Mouse (Mus musculus): ENCODE measurements at regions not wholly inside any gene's neighbourhood (a gene's known extent, or its start where the extent isn't known, plus 50 kb on each side); places are given as distances from the start of the nearest gene placed in this dataset.

- Histone ChIP-seq H3K36me3 (ENCODE audit: insufficient read depth, low read length) (no peaks in the 10 kb centered on the region), H3K27me3 (ENCODE audit: insufficient read depth, low read length) (no peaks in the 10 kb centered on the region), H3K9me3 (ENCODE audit: low read length) (no peaks in the 10 kb centered on the region), H3K4me1 (ENCODE audit: insufficient read depth, low read length) (no peaks in the 10 kb centered on the region), H3K9ac (replicated peaks; ENCODE audit: low read length) (no peak overlapping the region), H3K27ac (no peak overlapping the region), H3K4me2 (ENCODE audit: low read depth, low read length) (no peak overlapping the region), H3K4me3 (ENCODE audit: low read length) (no peak overlapping the region)
- no peak for TF ChIP-seq CTCF (IDR thresholded peaks at IDR 0.05; ENCODE audit: low read depth)
- no peak for DNase-seq (ENCODE audit: low spot score)
- no peak for ATAC-seq
Observed at GRCm38 (mm10) chr12:15986351-15986750, 169.6 kb upstream of the Trib2 start.

DNA sequence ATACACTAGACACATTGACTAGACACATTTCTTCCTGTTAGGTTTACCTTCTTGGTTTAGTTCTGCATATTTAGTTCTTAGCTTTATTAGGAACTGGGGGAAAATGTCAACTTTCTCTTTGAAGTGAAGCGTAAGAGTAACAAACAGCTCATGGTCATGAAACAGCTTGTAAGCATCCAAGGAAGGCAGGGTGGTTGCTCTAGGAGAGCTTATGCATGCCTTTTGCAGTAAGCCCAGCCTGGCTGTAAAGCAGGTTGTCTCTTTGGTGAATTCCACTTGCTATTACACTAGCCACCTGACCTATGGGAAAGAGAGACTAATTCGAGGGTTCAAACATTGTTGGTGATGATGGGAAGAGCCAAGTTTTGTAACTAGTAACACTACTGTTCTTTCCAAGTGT is 168.9 kb upstream of the Trib2 start:
- Histone ChIP-seq H3K36me3 (ENCODE audit: insufficient read depth, low read length) (no peaks in the 10 kb centered on the region), H3K9ac (replicated peaks; ENCODE audit: low read length) (no peak overlapping the region), H3K27ac (no peak overlapping the region), H3K4me1 (ENCODE audit: insufficient read depth, low read length) (no peaks in the 10 kb centered on the region), H3K4me2 (ENCODE audit: low read depth, low read length) (no peak overlapping the region), H3K4me3 (ENCODE audit: low read length) (no peak overlapping the region), H3K9me3 (ENCODE audit: low read length) (no peaks in the 10 kb centered on the region), H3K27me3 (ENCODE audit: insufficient read depth, low read length) (no peaks in the 10 kb centered on the region)
- DNase-seq (ENCODE audit: low spot score): no peak
- no peak for TF ChIP-seq CTCF (IDR thresholded peaks at IDR 0.05; ENCODE audit: low read depth)
- 88% methylated on average over 2 of the region's 2 CpGs for WGBS
- ATAC-seq: no peak

- ATAC-seq (no peak), DNase-seq (ENCODE audit: low spot score) (no peak)
- Histone ChIP-seq H3K4me1 (ENCODE audit: insufficient read depth, low read length) (no peaks in the 10 kb centered on the region), H3K9me3 (ENCODE audit: low read length) (no peaks in the 10 kb centered on the region), H3K27ac (no peak overlapping the region), H3K9ac (replicated peaks; ENCODE audit: low read length) (no peak overlapping the region), H3K4me2 (ENCODE audit: low read depth, low read length) (no peak overlapping the region), H3K4me3 (ENCODE audit: low read length) (no peak overlapping the region), H3K27me3 (ENCODE audit: insufficient read depth, low read length) (no peaks in the 10 kb centered on the region), H3K36me3 (ENCODE audit: insufficient read depth, low read length) (no peaks in the 10 kb centered on the region)
- TF ChIP-seq CTCF (IDR thresholded peaks at IDR 0.05; ENCODE audit: low read depth): no peak
- 83% methylated on average over 11 of the region's 11 CpGs for WGBS
Observed at GRCm38 (mm10) chr12:15983591-15984300, 167.0 kb upstream of the Trib2 start.

DNA sequence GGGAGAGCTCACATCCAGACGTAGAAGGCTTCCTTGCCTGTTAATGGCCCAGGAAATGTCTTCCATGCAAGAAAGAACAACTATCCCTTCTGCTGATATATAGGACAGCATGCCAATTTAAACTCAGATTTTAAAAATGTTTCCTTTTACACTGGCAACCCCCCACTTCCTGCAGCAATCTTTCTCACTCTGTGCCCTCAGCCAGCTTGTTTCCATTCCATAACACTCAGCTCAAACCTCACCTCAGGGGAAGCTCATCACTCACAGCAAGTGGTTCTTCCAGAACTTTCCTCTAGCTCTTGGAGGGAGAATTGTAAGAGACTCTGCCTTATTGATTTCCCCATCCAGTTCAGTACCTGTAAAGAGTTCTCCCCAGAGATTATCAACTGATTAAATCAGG is 165.0 kb upstream of the Trib2 start:
- no peak overlapping the region for H3K4me3 ChIP-seq (ENCODE audit: low read length)
- no peak overlapping the region for H3K9ac ChIP-seq (replicated peaks; ENCODE audit: low read length)
- H3K9me3 ChIP-seq (ENCODE audit: low read length): no peaks in the 10 kb centered on the region
- no peak for TF ChIP-seq CTCF (IDR thresholded peaks at IDR 0.05; ENCODE audit: low read depth)
- no peaks in the 10 kb centered on the region for H3K36me3 ChIP-seq (ENCODE audit: insufficient read depth, low read length)
- no peak for ATAC-seq
- H3K27me3 ChIP-seq (ENCODE audit: insufficient read depth, low read length): no peaks in the 10 kb centered on the region
- H3K27ac ChIP-seq: no peak overlapping the region
- no peak for DNase-seq (ENCODE audit: low spot score)
- no peak overlapping the region for H3K4me2 ChIP-seq (ENCODE audit: low read depth, low read length)
- H3K4me1 ChIP-seq (ENCODE audit: insufficient read depth, low read length): no peaks in the 10 kb centered on the region
- 33% methylated on average over 1 of the region's 1 CpGs for WGBS

DNA sequence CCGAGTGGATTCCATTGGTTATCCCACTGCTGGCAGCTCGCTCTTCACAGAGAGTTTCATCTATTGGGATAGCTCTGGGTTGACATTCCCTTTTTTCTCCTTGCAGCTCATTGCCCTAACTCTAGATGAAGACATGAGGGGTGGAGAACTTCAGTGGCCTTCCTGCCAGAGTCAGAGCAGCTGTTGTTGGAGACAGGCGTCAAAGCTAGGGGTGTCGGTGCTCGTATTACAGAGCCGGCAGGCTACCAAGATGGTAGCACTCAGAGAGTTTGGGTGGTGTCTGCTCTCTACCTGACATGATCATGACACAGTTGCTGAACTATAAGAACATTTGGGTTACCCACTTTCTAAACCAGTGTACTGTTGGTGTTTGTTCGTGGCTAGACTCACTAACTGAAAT is 162.5 kb upstream of the Trib2 start:
- TF ChIP-seq CTCF (IDR thresholded peaks at IDR 0.05; ENCODE audit: low read depth): no peak
- ATAC-seq (no peak), DNase-seq (ENCODE audit: low spot score) (no peak)
- Histone ChIP-seq H3K27ac (no peak overlapping the region), H3K4me3 (ENCODE audit: low read length) (no peak overlapping the region), H3K4me1 (ENCODE audit: insufficient read depth, low read length) (no peaks in the 10 kb centered on the region), H3K9ac (replicated peaks; ENCODE audit: low read length) (no peak overlapping the region), H3K27me3 (ENCODE audit: insufficient read depth, low read length) (no peaks in the 10 kb centered on the region), H3K4me2 (ENCODE audit: low read depth, low read length) (no peak overlapping the region), H3K9me3 (ENCODE audit: low read length) (no peaks in the 10 kb centered on the region), H3K36me3 (ENCODE audit: insufficient read depth, low read length) (no peaks in the 10 kb centered on the region)
- 96% methylated on average over 7 of the region's 7 CpGs for WGBS

DNA sequence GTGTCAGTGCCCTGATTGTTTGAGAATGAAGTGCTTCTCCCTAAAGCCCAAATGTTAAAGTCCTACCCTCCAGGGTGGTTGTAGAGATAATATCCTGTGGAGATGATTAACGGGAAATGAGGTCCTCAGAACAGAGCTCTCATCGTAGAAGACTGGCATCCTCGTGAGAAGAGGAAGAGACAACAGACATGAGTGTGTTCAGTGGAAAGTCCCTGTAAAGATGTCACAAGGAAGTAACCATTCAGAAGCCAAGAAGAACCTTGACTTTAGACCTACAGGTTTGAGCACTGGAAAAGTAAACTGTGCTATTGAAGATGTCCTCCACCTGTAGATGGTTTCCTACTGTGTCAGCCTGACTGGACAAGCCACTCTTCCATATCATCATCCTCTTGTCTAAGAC is 155.1 kb upstream of the Trib2 start:
- Histone ChIP-seq H3K4me3 (ENCODE audit: low read length) (no peak overlapping the region), H3K9me3 (ENCODE audit: low read length) (no peaks in the 10 kb centered on the region), H3K27me3 (ENCODE audit: insufficient read depth, low read length) (no peaks in the 10 kb centered on the region), H3K36me3 (ENCODE audit: insufficient read depth, low read length) (no peaks in the 10 kb centered on the region), H3K9ac (replicated peaks; ENCODE audit: low read length) (no peak overlapping the region), H3K4me2 (ENCODE audit: low read depth, low read length) (no peak overlapping the region), H3K4me1 (ENCODE audit: insufficient read depth, low read length) (no peaks in the 10 kb centered on the region), H3K27ac (no peak overlapping the region)
- 86% methylated on average over 3 of the region's 3 CpGs for WGBS
- ATAC-seq (no peak), DNase-seq (ENCODE audit: low spot score) (no peak)
- TF ChIP-seq CTCF (IDR thresholded peaks at IDR 0.05; ENCODE audit: low read depth): no peak

DNA sequence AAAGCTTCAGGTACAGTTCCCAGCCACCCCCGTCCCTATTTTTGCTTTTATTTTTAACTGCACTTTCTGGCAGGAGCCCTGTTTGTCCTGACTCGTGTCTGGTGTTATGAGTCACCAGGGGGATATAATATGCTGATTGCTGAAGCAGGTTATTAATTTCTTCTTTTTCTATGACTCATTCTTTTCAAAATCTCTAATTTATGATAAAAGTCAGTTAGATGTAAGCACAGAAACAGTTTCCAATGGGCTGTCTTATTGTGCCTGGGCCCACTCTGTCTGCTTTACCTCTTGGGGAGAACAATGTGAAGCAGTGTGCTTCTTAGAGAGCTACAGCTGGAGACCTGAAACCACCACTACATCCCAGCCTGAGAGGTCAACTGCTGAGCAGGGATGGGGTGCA is 153.5 kb upstream of the Trib2 start:
- ATAC-seq (no peak), DNase-seq (ENCODE audit: low spot score) (no peak)
- Histone ChIP-seq H3K27me3 (ENCODE audit: insufficient read depth, low read length) (no peaks in the 10 kb centered on the region), H3K4me3 (ENCODE audit: low read length) (no peak overlapping the region), H3K27ac (no peak overlapping the region), H3K9ac (replicated peaks; ENCODE audit: low read length) (no peak overlapping the region), H3K9me3 (ENCODE audit: low read length) (no peaks in the 10 kb centered on the region), H3K4me2 (ENCODE audit: low read depth, low read length) (no peak overlapping the region), H3K36me3 (ENCODE audit: insufficient read depth, low read length) (no peaks in the 10 kb centered on the region), H3K4me1 (ENCODE audit: insufficient read depth, low read length) (no peaks in the 10 kb centered on the region)
- no peak for TF ChIP-seq CTCF (IDR thresholded peaks at IDR 0.05; ENCODE audit: low read depth)
- 67% methylated on average over 2 of the region's 2 CpGs for WGBS
